Mouse (Mus musculus) hematopoietic stem cell, adult 5-6 weeks (primary cell): ENCODE data around the gene Fut9. TPM values are rescaled to one million over a fixed set of nuclear protein-coding genes. Genes with fewer than 3 reads are reported as not detected.

Experiments
- ATAC-seq, 2 experiments: fragments of 125-278 bp in 1 of 2; replicated peaks in 1 of 2; 2 replicates each; pipeline ENCODE4 v1.8.0; 2016 to 2017; ENCODE audit warnings: inconsistent platforms in 2 of 2, mild to moderate bottlenecking in 2 of 2, moderate number of reproducible peaks in 2 of 2, low read depth in 1 of 2, moderate TSS enrichment in 1 of 2; ENCODE audit not compliant: low FRiP score in 2 of 2, poor library complexity in 2 of 2, severe bottlenecking in 2 of 2, insufficient read depth in 1 of 2, low TSS enrichment in 1 of 2
- total RNA-seq: library from RNA; stranded (forward); fragments of 172-1452, 232-1000 nt; gene quantifications from 2 replicates; pipeline ENCODE4 v1.2.3, GENCODE M21; 2017

The Fut9 gene
- not detected in 2 replicates for total RNA-seq

DNA sequence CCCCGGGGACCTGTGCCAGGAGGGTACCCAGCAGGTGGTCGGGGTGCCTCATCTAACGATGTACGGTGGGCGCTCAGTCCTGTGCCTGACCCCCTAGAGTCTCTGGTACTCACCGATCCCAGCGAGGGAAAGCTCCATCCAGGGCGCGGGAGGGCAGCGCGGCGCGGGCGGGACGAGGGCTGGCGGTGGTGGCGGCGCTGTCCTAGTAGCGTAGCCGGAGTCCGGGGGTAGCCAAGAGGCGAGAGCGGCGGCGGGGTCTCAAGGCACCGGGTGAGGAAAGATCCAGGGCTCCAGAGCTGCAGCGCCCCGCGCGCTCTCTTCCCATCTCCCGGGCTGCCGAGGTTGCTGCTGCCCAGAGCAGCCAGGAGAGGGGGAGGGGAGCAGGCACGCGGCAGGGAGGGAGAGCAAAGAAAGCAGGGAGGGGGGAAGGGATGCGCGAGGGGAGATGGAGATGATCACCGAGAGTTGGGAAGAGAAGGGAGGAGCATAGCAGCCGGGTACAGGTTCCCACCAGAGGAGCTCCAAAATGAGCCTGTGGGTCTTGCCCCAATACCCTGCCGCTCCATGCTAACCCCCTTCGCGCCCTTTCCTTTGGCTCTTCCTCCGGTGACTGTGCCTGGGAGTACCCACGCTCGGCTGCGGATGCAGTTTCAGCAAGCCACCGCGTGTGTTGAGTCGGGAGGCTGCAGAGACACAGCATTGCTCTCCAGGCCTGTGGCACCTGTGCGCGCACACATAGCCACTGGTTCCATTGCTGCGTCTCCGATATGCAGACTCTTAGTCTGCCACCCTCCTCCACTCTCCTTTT lies at the start of gene Fut9:
TSS of gene Fut9 (minus strand) at position 769 of the 808 bp plus-strand sequence.
- no peak for ATAC-seq

DNA sequence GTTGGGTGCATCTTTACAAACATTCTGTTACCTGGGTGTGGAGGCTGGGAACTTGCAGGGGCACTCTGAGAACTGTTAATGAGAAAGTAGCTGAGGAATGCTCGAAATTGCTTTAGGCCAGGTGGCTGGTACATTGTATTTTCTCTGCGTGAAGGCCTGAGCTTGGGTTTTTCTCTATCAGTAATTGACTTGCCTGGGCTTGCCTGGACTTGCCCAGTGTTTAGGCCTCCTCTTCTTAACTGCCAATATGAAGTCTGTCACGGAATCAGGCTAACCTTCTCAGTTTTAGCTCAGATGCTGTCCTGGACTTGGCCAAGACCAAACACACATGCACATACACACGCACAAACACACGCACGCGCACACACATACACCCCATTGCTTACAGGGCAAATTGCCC lies 15.7 kb upstream of the Fut9 start:
- ATAC-seq: no peak

DNA sequence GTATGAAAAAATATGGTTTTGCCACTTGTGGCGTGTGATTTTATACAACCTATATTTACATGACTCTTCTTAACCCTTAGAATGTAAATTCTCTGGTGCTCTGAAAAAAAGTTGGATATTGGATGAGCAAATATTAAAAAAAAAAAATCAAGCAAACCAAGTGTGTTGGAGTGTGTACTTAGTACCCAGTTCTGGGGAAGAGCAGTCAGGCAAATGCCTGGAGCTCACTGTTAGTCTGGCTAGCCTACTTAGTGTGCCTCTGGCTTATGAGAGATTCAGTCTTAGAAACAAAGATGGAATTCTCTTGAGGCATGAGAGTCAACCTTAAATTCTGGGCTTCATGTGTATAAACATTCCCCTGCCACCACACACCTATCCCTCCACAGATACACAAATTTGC lies 13.3 kb upstream of the Fut9 start:
- no peak for ATAC-seq

DNA sequence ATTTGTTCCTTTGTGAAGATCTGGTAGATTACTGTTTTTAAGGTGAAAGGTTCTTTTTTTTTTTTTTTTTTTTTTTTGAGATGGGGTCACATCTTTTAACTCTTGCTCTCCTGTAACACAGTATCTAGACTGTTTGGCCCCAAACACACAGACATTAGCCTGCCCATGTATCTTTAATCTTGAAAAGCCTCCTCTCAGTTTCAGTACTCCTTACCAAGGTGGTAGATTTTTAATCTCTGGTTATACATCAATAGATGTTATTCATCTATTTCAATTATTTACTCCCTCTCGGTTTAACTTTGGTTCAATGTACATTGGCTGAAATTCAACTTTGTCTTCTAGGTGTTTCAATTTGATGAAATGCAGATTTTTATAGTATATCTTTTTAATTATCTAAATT lies 10.0 kb upstream of the Fut9 start:
- no peak for ATAC-seq

DNA sequence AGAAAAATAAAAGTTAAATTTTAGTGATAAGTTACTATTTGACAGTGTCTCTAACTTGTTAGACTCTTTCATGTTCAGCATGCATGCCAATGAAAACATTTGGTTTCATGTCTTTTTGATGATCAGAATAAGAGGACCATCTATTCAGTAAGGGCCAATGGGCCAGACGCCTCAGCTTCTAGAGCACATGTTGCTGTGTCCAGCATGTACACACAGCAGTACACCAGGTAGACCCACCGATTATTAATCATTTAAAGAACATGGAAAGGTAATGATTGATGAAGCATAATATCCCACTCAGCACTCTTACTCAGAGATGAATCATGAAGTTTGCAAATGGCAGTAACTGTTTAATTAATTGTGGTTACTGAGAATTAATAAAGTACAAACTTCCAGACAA lies 1.7 kb upstream of the Fut9 start:
- ATAC-seq: no peak

DNA sequence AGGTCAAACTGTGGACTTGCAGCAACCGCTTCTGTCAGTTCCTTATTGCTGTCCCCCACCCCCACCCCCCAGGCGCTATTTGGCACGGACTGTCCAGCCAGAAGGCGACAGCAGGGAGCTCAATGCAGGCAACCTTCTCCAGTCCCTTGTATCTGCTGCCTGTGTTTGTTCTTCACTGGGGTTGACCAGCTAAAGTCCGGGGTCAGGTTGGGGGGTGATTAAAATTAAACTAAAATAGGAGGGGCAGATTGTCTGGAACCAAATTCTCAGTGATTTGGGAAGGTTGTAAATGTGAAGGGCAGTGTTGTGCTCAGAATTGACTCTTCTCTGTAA lies 206 bp upstream of the Fut9 start:
- no peak for ATAC-seq

DNA sequence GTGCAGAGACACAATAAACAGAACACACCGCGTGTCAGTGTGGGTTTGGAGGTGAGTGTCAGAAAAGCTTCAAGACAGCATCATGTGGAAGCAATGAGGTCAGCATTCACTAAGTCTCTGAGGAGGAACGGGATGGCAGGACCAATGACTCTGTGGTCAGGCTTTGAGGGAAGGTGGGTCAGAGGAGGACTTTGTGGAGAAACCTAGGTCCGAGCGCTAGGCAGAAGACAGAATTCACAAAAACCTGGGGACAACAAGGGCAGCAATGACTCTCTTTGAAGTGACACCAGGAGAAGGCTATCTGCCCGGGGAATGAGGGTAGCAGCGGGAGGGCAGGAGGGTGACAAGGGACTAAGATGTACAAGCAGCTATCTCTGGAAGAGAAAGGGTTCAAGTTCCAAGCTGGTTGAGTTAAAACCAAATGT lies 981 bp downstream of the Fut9 start:
- no peak for ATAC-seq

DNA sequence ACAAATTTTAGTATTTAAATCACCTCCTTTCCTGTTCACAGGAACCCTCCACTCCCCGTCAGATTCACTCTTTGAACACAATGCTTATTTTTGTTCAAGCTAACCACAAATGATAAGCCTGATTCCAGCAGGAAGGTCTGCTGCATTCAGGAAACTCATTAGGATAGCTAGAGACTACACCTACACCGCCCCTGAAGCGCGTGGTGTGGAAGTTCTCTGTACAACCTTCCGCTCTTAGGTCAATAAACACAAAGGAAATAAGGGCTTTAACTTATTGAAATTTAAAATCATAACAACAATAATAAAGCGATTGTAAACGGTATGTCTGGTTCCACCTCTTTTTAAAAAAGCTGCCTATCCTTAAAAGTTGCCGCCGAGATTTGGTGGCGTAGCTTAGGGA lies 1.6 kb downstream of the Fut9 start:
- ATAC-seq: no peak

DNA sequence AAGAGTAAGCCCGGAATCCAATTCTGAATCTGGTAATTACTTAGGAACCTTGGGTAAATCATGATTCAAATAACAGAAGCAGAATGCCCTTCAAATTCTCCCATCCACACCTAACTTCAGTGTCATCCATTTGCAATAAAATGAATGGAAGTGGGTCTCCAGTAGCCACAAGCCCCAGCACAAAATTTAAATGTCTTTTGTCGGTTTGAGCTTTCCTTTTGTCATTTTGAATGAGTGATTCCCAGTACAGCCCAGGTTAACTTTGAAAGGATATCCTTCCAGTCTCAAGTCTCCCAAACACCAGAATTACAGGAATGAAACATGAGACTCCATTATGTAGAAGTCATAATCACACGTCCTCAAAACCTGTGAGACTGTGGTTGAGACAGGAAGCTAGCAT lies 3.9 kb downstream of the Fut9 start:
- no peak for ATAC-seq

DNA sequence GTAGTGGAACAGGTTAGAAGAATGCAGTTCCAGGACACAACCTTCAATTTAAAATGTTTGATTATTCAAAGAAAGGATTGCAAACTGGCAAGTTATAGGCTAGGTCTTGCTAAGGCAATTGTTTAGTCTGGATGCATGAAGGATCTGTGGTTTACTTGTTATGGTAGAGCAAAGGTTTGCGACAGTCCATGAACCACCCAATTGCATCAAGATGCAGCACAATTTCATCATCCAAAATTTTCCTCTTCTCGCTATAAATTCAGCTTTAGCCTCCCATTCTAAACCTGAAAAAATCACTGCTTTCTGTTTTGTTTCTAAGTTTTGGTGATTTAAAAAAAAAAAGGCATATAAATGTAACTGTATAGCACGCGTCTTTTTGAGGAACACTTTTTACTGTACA lies 14.8 kb downstream of the Fut9 start:
- no peak for ATAC-seq

DNA sequence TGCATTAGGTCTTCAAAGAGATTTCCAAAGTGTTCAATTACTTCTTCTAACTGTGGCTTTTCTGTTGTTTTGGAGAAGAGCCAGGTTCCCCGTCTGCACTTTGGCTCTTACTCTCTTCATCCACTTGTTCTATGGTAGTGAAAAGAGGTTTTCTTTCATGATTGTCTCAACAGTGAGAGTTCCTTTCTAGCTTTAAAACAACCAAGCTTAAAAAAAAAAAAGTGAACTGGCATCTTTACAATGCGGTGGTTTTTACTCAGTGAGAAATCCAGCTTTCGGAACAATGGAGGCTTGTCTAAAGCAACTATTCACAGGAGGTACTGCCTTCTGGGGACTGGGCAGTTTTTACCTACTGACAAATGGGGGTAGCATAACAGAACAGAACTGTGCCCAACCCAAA lies 31.4 kb downstream of the Fut9 start:
- ATAC-seq: no peak

DNA sequence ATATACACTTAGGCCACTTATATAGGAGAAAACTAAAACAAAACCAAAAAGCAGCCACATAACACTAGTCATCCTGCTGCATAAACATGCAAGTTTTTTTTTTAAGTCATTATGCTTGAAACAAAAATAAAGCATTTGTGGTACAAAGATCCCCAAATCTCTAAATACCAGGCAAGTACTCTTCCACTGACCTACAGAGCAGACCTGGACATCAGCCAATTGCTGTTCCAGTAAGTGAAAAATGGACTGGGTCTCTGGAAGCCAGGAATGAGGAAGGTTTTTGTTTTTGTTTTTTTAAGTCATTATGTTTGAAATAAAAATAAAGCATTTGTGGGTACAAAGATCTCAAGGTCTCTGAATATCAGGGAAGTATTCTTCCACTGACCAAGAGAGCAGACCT lies 37.0 kb downstream of the Fut9 start:
- no peak for ATAC-seq

DNA sequence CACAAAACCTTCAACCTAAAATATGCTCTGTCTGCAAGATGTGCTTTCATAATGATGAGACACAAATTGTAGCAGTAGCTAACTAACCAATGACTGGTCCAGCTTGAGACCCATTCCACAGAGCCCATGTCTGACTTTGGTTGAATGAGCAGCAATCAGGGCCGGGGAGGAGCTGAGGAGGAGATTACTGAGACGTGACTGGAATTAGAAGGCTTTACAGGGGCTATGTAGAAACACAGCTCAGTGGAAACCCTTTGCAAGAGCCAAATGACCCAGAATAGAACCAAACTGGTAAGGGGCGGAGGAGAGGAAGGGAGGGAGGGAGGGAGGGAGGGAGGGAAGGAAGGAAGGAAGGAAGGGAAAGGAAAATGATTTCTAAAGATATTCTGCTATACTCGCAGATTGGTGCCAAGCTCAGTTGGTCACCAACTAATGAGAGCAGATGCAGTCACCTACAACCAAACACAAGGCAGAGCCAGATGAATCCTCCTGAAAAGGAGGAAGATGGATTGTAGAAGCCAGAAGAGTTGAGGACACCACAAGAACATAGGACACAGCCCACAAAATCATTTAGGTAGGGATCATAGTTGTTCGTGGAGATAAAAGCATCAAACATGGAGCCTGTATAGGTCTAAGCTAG lies 42.0 kb downstream of the Fut9 start:
- no peak for ATAC-seq

DNA sequence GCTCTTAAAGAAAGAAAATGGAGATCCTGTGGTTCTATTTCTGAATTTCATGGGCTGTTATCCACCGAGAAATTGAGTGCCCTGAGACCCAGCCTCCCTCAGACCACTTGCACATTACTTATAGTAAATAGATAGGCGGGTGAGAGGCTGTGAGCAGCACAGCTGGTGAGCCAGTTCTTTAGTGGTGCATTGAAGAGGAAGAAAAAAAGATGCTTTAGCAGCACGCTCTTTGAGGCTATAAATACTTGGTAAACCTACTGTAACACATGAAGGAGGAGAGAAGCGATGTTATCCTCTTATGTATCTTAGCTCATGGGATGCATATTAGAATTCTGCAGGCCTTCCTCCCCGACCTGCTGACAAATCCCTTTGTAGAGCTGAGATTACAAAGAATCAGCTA lies 58.5 kb downstream of the Fut9 start:
- ATAC-seq: no peak

DNA sequence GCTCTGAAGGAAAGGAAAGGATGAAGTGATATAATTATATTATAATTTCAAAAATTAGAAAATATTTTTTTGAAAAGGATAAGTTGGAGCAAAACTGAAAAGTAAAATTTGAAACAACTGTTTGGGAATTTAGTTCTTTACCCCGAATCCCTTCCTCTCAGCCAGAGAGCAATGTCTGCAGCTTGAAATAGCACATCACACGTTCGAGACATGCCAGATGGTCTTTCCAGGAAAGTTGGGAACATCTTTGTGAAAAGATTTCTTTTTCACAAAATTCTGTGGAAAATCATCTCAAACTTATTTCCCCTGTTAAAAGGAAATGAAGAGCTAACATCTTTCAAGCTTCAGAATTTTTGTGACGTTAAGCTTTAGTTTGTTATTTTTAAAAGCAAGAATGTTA lies 61.3 kb downstream of the Fut9 start:
- ATAC-seq: no peak

DNA sequence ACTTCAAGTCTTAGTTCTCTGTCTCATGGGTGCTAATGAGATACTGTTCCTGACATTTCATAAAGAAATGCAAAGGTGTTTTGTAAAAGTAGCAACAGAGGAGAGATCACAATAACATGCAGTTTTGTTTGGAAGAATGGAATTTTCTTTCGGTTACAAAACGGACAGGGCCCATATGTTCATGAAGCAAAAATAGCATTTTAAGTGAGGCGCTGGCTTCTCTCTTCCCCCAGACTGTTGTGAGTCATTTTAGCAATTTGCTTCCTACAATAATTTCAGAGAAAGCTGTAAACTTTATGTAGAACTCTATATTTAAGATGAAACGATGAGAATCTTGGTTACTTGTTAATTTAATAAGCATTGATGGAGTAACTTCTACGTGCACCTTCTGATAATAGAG lies 78.5 kb downstream of the Fut9 start:
- no peak for ATAC-seq

DNA sequence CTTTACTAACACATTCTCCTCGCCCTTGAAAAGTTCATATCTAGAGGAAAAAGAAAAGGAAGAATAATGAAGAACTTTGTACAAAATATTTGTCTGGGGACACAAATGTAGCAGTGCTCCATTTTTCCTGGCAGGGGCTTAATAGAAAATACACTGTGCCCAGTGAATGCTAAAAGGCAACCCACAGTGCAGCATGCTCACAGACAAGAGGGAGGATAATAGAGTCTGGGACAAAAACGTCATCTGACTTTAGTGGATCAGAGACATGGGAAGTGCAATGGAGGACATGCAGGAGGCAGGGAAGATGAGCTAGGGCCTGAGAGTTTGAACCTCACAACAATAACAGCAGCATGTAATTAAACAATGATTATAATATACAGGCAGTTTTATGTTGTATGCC lies 86.1 kb downstream of the Fut9 start:
- no peak for ATAC-seq

DNA sequence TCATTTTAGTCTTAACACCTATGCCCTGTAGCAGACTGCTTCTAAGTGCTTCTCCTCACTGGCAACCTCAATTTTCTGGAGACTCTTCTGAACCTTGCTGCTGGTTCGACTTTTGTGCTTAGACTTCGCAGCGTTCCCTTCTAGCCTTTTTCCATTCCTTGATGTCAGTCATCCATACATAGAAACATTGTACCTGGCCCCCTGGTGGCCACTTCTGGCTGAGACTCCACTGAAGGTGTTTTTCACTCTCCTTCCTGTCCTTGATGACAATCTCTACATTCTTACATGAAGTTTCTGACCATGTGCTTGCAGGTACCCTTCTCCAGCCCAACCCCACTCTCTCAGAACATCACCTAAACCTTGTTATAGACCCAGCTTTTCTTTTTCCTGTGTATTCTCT lies 115.1 kb downstream of the Fut9 start:
- ATAC-seq: no peak

DNA sequence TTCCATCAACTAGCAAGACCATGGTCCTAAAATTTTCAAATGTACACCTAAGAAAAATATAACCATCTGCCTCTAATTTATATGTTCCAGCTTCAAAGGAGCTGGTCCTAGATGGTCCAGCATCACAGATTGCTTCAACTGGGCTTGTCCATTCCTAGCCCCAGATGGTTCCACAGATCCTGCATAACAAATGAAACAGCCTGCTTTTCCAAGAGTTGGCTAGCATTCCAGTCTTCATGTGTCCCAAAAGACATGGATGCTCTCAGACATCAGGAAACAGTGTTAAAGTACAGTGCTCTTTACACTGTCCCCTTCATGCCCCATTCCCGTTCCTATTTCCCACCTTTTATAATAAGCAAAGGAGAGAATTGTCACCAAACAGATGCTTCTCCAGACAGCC lies 135.8 kb downstream of the Fut9 start:
- ATAC-seq: no peak
